Mouse (Mus musculus) A20 (cell line): ENCODE data around the gene Gna14.
A peak's percentile ranks its signal among the peaks of the same experiment; 100 is the strongest.

Experiments used
- DNase-seq: peaks from one replicate; pipeline ENCODE4 v3.0.0-alpha.2; 2011; ENCODE audit warnings: low read depth, low spot score

Gene Gna14

DNA sequence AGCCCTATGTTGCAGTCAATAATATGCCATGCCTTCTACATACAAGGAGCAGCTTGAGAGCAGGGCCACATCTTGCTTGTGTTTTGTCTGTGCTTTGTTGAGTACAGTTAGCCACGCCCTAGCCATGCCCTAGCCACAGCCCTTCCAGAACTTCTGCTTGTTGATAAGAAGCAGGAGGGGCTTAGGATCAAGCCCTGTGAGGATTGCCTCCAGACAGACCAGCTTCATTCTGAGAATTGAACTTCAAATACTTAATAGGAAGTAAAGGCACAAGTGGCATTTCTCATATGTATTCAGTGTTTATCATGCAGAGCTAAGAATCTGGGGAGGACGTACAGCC, 75.5 kb downstream of the Gna14 start:
- no peak for DNase-seq

DNA sequence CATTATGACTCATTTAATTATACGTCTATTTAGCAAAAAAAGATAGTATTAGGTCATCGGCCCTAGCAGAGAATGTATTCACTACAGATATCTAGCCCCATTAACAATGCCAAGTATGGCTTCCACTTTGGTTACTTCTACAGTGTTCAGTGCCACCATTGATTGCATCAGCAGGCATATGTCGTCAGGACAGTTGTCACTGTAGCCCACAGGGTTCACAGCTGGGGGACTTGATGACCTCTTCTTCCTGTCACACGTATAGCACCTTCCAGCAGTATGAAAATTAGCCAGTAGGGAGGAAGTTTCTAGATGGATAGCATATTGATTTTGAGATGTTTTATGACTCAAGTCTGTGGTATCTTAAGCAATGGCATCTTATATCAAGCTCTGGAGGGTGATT, 78.6 kb downstream of the Gna14 start:
- no peak for DNase-seq

DNA sequence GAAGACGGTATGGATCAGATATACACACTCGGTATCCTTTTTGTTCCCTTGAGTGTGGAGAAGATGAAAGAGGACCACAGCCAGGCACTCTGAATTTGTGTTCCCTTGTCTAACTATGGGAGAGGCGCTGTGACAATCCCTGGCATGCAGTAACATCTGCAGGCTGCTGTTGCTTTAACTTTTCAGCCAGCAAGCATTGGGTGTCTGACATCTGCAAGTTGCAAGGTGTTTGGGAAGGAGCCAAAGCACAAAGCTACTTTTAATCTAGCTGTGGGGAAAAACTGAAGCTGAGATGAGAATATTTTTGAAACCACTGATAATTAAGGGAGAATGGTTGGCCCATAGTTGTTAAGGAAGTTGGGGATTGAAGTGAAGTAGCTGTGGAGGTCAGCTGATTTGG, 83.0 kb downstream of the Gna14 start:
- no peak for DNase-seq

DNA sequence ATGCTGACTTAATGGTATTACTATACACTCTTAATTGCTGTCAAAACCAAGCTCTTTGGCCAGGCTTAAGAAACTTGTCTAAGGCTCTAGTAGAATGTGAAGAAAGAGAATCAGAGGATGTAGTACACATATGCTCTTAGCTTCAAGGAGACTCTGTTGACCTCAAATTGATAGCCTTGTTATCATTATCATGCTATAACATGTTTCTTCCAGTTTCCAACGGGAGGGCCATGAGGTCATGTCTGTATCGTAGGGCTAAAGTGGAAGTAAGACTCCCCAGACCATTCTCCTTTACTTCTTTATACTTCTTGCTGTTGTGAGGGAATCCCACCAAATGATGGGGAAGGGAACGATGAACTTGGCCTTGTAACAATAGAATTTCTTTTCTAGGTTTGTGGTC, 85.0 kb downstream of the Gna14 start:
- DNase-seq, result no peak

DNA sequence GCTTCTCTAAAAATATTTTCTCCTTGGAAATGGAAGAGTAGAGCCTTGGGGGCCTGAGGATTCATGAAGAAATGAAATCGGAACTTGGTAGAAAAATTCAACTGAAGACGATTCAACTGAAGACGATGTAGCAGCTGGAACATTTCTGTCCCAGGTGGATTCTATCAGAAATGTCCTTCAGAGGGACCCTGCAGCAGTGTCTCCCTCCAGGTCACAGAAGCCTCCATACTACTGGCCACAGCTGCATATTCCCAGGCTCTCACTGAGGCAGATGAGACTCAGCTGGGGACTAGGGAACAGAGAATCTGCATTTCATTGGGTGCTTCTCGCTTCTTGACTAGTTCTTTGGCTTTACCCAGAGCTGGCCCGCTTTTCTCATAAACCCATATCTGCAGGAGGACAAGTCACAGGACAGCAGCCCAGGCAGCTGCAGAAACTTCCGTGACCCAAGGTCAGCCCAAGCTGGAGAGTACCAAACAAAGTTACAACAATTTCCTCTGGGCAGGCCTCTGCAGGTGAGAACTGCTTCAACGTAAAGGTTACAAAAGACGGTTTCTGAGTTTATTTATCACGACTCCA, 90.8 kb downstream of the Gna14 start:
- no peak for DNase-seq

DNA sequence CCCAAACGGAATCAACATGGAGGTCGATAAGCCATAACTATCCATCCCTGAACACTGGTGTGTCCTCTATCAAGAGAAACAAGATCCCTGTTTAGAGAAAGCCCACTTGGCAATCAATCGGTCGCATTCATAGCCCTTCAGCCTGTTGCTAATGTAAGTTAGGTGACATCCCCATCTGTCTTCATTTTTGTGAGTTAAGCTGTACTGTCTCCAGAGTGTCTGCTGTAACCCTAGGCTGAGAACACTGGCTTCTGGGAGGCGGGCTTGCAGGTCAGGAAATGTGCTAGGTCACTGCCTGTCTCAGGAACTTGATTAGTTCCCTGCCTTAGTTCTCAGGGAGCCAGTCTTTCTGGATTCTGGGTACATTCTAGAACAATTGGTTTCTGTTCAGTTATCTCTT, 91.5 kb downstream of the Gna14 start:
- no peak for DNase-seq

DNA sequence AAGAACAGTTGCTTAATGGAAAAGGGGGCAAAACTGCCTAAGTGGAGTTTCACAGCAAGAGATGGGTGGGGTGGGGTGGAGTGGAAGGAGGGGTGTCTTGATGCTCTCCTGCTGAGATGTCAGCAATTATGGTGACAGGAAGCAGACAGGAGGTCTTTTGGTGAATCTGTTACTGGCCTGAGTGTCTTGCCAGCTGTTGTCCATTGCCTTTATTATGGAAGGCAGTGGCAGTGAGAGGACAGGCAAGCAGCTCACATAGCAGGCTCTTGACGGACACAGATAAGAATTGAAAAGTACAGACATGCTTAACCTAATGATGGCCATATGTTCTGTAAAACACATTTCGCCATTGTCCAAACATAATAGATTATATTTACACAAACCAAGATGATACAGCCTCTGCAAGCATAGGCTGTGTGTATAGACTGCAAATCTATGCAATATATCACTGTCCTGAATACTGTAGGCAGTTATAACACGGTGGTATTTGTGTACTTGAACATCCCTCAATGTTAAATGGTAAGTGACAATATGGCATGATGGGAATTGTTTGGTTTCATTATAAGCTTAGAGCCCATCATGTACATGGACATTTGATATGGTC, 92.8 kb downstream of the Gna14 start:
- DNase-seq, result no peak

DNA sequence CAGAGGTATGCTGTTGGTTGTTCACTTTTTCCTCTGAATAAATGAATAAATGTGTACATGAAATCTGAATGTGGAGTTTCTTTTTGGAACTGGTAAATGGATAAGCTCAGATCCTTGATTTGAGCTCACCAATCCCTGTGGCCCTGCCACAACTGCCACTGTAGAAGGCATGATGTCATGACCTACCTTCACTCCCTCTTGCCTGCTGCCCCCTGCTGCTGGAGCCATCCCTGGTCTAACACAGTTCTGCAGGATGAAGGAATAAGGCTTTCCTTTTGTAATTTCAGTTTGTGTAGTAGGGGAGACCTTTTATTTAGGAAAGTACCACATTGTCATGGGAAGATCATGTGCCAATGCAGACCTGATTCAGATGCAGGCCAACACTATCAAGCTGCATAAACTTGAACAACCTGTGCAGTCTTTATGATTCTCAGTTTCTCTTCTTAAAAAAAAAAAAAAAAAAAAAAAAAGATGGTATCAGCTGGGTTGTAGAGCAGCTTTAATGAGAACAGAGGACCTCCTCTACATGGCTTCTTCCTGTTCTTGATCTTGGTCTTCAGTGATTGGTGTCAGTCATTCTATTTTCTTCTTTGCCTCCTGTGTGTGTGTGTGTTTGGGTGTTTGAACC, 93.8 kb downstream of the Gna14 start:
- DNase-seq, result peak; percentile 19

DNA sequence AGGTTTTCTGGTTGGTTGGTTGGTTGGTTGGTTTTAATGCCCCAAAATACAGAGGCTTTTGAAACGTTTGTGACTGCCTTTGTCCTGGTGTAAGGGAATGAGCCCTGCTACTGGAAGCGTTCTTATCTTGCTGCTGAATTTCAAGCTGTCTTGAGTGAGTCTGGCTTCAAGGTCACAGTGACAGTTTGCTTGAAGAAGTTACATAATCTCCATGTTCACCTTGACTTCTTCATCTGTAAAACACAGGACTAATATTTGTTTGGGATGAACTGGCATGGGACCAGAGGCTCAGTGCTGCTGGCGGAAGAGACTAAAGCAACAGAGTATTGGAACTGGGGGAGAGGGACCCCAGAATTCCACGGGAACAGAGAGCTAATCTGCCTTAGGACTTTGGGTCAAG, 94.4 kb downstream of the Gna14 start:
- no peak for DNase-seq

DNA sequence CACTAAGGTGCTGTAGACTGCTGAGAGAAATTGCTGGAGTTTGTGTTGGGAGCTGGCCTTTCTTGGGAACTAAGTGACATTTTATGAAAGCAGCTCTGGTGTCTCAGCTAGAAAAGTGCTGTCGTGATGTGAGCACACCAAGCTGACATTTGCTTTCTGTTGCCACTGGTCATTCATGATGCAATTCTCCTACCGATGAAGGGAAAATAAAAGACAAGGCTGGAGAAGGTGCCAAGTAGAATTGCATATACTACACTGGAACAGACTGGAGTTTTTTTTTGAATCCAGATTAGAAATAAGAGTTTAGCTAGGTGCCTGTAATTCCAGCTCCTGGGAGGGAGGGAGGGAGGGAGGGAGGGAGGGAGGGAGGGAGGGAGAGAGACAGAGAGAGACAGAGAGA, 98.7 kb downstream of the Gna14 start:
- DNase-seq, result no peak

DNA sequence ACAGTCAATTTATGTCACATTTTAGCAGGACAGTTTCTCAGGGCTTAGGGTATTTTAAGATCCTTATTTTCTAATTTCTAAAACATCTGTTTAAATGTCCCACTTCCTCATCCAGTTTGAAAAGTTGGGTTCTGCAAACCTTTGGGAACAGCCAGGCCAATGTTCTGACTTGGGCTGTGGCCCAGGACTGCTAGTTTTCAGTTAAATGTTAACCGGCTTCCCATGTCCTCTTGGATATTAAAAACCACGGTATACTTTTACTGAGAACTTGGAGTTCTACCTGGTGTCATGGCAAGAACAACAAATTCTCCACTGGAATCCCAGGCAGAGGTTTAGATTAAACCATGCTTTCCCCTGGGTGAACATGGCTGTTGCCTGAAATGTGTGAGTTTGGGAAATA, 102.9 kb downstream of the Gna14 start:
- DNase-seq, result no peak

DNA sequence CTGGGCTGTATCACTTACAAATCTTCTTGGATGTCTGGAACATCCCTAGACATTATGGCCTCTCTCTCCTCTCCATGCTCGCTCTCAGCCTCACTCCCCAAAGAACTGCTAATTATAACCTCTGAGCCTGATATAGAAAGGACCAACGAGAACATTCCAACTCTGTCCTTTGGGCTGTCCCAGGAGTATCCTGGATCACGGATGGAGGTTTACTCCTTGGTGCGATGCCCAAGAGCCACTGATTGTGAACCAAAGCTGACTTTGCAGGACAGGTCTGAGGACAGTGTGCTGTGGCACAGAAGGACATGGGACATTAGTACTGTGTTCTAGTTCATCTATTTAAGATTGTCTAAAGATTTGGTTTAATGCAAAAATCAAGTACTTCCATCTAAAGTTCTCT, 108.1 kb downstream of the Gna14 start:
- no peak for DNase-seq

DNA sequence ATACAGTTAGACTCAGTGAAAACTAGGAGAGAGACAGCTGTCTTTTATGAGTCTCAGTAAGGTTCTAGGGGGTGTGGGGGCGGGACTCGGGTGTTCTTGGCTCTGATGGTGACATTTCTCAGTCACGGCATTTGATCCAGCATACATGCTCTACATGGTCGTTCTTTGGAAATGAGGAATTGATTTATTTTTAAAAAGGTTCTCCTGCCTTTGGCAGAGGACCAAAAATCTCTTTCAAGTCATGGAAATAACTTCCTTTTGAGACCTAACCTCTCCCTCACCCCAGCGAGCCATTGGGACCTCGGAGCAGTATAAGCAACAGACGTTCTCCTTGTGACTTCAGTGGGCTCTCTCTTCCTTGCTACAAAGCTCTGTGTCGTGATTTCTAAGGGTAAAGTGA, 121.4 kb downstream of the Gna14 start:
- no peak for DNase-seq

DNA sequence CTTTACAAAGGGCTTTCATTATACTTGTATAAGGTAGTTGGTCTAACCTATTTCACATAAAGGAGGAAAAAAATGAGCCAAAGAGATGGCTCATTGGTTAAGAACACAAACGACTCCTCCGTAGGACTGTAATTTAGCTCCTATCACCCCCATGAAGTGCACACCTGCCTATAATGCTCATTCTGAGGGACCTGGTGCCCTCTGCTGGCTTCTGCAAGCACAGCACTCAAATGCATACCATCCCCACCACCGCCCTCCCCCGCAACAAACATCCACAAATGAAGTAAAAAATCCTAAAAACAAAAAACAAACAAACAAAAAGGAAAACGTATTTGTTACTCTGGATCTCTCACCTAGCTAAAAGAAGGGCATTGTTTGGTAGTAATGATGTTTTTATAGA, 122.4 kb downstream of the Gna14 start:
- DNase-seq, result peak; percentile 49

DNA sequence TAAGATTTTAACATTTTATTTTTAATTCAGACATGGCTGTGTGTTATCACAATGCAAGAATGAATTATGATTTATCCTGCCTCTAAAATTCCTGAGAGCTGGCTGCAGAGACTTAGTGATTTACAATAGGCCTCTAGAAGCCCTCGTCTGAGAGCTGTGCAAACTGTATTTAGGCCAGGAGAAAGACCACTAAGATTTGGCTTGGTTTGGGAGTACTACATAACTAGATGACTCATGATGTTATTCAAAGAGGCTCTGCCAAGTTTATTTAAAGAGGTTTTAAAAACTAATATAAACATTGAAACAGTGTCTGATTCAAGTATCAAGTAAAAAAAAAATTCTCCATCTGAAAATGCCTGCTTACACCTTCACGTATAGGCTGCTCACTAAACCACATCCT, 123.0 kb downstream of the Gna14 start:
- no peak for DNase-seq

DNA sequence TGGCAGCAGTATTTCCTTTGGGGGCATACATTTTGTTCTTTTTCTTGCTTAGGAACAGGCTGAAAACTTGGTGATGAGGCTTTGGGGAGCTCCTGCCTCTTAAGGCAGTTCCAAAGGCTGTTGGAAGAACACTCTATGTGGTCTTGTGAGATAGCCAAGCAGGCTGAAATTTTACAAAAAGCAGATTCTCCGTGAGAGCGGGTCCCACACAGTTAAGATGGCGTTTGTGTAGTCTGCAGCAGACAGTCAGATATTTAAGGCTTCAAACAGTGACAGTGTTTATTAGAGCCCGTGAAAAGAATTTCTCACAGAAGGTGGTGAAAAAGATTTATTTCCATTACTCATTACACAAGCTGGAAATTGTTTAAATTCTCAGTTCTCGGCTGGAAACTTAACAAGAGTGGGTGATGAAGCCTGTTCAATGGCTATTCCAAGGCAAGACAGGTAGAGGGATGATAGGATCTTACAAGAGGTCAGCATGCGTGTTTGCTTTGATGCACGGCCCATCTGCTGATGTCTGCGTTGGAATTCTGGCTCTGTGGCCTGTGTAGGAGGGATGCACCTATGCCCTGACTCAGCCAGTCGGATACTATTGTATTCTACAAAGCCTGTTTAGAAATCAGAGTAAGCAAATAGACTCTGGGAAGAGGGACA, 123.8 kb downstream of the Gna14 start:
- no peak for DNase-seq

DNA sequence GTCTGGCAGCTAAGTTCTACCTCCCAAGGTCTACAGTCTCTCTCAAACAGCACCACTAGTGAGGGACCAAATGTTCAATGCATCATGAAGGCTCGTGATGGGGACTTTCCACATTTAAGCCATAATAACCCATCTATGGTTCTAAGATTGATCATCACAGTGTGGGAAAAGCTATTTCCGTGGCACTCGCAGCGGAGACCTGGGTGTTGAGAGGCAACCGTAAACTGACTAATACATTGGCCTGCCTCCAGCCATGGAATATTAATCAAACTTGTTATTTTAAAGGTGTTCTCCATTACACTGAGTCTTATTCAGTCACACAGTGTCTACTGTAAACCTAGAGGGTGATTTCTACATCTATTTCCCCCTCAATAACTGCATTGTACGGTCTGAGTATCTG, 127.1 kb downstream of the Gna14 start:
- DNase-seq, result no peak

DNA sequence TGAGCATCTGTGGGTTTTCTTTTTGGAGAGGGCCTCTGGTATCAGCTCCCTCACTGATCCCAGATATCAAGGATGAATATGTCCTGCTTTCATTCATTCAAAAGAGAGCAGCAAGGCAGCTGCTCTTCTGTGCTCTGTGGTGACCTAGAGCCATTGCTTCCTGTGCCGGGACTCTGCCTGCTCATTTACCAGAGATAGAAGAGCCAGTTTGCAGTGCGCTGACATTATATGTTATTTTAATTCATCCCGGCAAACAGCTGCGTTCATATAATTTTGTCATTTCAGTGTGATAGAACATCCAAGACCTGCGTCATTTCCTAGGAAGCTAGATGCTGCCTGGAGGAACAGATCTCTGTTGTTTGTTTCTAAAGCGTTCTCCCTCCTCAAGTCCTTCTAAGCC, 141.2 kb downstream of the Gna14 start:
- no peak for DNase-seq

DNA sequence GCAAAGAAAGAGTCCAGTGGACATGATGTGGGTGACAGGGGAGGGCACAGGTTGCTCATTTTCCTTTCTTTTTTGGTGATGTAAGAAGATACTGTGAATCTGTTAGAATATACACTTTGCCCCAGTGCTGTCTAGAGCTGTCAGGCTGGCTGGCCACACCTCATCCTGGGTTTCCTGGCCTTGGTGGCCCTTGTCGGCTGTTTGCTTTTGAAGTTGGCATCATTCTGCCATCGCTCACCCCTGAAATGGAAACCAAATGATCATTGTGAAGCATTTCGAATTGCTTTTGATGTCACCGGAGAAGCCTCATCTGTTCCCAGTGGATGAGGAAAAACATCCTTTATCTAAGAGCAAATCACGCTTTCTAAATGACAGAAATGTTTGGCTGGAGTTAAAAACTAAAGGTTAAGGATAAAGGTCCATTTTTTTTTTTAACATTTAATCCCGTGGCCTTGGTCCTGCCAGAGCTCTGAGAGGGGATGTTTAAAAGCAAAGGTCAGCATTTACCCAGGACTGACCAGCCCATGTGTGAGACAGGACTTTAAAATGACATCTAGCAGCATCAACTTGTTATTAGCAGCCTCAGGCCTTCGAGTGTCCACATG, 144.2 kb downstream of the Gna14 start:
- DNase-seq, result no peak

DNA sequence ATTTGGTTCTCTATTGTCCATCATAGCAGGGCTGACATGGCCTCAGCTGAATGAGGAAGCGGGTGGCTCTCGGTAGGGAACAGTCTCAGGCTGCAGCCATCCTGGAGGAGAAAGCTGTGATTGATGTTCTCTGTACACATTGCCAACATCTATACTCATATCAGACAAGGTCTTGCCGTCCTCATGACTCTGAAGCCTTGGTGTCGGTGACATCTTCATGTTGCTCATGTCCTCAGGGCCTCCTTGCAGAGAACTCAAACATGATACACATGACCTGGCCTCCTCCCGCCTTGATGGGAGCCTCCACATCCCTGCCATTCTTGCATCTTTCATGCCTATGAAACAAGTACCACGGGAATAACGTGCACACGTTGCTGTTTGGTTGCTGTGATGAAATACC, 144.9 kb downstream of the Gna14 start:
- no peak for DNase-seq

DNA sequence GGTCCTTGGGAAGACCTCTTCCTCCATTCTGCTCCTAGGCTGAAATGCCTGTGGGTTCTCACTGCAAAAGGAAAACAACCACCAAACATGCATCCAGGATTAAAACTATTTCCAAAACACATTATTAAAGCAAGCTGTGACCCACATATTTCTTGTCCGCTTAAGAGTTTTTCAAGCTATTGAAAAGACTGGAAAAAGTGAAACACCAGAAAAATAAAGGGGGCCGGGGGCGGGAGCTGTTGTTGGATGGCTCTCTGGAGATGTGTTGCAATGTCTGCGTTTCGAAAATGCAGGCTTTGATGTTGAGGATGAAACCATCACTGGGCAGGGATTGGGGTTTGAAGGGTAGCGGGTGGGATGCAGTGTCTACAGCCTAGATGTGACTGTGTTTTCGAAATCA, 149.0 kb downstream of the Gna14 start:
- DNase-seq, result no peak

DNA sequence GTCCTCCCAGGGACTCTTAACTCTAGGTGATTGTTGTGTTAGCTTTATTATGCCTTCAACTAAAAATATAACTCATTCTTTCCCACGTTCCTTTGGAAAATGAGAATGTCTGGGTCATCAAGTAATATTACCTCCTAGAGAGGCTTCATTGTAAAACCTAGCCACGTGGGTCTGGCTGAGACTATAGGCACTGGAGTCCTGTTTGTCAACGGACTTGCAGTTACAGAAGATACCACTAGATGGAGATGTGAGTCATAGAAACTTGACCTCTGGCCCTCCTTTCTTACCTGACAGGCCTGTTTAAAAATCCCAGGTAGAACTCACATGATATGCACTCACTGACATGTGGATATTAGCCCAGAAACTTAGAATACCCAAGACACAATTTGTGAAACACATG, 149.8 kb downstream of the Gna14 start:
- DNase-seq, result peak; percentile 59
